Mouse (Mus musculus) left cerebral cortex, postnatal 25 days (tissue): Measurements from ENCODE around the gene Hmgcl. TPM values are rescaled to one million over a fixed set of nuclear protein-coding genes. Genes with fewer than 3 reads are reported as not detected.
A peak's percentile ranks its signal among the peaks of the same experiment; 100 is the strongest.

Experiments used
- DNase-seq, 2 experiments: peaks; one replicate each; pipeline ENCODE4 v3.0.0; 2022; ENCODE audit warnings: low spot score in 2 of 2, mixed read lengths in 1 of 2
- intact Hi-C: fragments of 180-260 bp; cut with DNase I; formaldehyde crosslinking; loops from one replicate; pipeline ENCODE4 v1.15.1; 2025
- total RNA-seq, 2 experiments: library from RNA; stranded (reverse); gene quantifications; 2 replicates each; pipeline ENCODE4 v1.2.3; 2021

The Hmgcl gene
- total RNA-seq, 2 experiments from 2014 or later: 29.5 TPM

DNA sequence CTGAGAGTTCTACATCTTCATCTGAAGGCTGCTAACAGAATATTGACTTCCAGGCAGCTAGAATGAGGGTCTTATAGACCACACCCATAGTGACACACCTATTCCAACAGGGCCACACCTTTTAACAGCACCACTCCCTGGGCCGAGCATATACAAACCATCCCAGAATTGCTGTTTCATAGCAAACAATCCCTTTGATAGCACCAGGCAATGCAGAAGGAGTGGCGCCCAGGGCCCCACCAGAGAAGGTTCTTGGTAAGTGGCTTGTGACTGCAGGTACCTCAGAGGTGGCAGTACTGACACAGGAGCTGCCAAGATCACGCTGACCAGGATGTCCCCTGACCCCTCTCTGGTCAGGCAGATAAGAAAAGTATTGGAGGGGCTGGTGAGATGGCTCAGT, 6.9 kb downstream of the Hmgcl start:
- no peak for DNase-seq
- intact Hi-C loops: no loop called here

DNA sequence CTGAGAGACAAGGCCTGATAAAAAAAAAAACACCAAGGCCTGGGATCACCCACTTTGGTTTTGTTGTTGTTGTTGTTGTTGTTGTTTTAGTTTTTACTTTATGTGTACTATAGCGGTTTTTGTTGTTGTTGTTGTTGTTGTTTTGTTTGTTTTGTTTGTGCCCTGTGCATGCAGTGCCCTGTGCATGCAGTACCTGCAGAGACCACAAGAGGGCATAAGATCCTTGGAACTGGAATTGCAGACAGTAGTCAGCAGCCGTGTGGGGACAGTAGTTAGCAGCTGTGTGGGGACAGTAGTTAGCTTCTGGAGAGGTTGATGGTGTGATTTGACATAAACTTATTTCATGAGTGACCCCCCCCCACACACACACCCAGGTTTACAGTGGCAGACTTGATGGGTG, 8.0 kb downstream of the Hmgcl start:
- intact Hi-C loops: no loop called here
- peak; percentile 64 to 67 for DNase-seq

DNA sequence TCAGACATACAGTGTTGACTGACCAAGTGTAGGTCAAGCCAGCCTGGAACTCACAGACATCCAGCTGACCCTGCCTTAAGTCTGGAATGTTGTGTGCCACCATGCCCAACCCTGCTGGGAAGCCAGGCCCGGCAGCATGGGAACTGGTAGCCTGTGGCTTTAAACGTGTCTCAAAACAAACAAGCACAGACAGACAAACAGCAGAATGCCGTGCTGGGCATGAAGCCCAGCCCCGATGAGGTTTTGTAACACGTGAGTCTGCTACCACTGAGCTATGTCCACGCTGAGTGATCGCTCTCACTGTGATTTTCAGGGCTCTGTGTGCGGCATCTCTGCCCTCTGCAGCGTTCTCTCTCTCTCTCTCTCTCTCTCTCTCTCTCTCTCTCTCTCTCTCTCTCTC, 9.6 kb downstream of the Hmgcl start:
- intact Hi-C loops: no loop called here
- DNase-seq: no peak

DNA sequence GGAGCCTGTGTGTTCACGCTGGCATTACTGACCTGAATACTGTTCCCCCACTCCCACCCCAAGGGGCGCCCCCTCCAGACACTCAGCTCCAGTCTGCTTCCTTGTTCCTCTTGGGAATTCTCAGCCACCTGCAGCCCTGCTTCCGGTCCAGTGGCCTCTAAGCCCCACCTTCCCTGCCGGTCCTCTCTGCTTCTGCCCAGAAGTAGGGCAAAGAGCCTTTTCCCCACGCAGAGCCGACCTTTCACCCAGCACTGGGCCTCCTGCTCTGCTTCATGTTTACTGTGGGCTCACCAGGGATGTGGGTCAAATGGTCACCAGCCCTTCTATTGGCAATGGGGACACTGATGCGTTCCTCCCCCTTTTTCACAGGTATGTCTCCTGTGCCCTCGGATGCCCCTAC, 12.1 kb downstream of the Hmgcl start:
- DNase-seq: no peak
- intact Hi-C loops: no loop called here

DNA sequence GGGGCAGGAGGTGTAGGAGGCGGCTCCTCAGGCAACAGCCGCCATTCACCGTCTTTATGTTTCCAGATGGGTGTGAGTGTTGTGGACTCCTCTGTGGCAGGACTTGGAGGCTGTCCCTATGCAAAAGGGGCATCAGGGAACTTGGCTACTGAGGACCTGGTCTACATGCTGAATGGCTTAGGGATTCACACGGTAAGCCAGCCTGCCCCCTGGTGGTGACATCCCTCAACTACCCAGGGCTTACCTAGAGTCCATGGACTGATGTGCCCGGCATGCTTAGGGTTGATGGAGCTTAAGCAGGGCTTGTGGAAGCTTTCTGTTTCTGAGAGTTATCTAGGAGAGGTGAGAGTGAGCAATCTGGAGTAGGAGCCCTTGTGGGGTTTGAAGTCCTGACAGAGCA, 14.5 kb downstream of the Hmgcl start:
- intact Hi-C loops: loop anchor here (2.0 kb wide), 1 partner anchor 70 kb away; no protein-coding TSS in a partner anchor
- peak; percentile 68 to 84 for DNase-seq

DNA sequence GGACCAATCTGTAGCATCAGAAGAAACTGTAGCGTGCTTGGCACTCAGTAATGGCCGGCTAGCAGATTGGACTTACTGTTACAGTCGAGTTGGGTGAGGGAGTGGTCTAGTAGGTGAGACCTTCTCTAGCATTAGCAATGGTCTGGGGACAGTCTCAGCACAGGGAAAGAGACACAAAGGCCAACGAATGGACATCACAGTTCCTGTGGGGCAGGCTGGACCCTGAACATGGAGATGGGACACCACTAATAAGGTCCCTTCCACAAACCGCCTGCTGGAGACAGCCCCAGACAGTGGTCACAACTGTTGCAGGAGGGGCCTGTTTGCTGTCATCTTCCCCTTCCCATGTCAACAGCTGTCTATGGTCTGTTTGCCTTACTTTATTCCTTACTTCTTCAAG, 15.5 kb downstream of the Hmgcl start:
- no peak for DNase-seq
- intact Hi-C loops: loop anchor here (2.0 kb wide), 1 partner anchor 71 kb away; no protein-coding TSS in a partner anchor

DNA sequence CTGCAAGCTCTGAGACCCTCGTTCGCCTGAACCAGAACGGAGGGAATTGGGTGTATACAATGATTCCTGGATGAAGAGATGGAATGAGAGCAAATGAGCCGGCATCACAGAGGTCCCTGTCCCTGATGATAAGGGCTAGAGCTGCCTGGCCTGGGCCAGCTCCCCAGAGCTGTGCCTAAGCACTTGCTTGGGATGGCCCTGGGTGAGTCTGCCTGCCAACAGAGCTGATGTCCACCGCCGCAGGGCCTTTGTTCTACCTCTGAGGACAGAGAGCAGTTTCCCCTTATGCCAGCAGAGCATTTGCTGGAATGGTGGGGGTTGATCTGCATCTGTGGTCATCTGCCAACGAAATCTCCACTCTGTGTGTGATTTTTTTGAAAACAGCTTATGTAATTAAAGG, 15.9 kb downstream of the Hmgcl start:
- intact Hi-C loops: no loop called here
- DNase-seq: no peak

DNA sequence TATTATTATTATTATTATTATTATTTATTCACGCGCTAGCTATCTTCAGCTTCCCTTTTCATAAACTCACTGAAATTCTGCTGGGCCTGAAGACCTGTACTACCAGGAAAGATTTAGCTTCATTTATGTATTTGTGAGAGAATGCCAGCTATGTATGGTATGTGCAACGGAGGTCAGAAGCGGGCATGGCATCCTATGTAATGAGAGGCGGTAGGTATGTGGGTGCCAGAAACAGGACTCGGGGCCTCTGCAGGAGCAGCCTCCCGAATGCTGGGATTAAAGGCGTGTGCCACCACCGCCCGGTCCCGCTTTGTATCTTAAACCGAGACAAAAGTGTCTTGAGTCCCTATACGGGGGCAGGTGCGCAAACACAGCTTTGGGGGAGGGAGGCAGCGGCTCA, 16.7 kb downstream of the Hmgcl start:
- no peak for DNase-seq
- intact Hi-C loops: loop anchor here (1.0 kb wide), 1 partner anchor 9 kb away; the partner anchor contains the start of gene Lypla2

DNA sequence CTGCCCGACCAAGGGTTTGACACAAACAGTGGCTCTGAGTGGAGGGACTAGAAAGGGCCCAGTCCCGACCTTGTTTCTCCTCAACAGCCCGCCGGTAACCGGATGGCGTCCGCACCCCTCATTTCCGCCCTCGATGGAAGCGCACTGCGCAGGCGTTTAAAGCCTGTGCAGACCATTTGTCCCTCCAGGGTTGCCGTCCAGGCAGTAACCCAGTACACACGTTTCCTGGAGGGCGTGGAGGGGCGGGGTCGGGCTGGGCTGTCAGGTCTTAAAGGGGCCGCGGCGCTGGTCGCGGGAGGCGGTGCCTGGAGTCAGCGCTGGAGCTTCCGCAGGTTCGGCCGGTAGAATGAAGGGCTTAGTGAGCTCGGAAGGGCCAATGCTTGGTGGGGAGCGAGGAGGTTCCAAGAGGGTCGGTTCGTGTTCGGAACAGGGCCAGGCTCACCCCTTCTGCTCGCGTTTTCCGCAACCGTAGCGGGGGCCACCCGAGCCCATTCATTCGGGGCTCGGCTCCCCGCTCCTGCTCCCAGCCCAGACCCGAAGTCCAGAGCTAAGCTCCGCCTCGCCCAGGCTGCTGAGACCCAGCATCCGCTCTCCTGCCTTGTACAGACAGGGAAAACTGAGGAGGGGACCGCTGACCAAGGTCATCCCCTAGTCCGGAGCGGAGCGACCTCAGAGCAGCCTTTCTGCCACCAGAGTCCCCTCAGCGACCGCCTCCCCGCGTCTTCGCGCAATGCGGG, 17.4 kb downstream of the Hmgcl start, which contains the start of gene Gale:
Gene Gale (plus strand): TSS at position 271 of the 737 bp plus-strand sequence.
- DNase-seq: peak; percentile 93 to 97
- intact Hi-C loops: loop anchor here (1.0 kb wide), 1 partner anchor 9 kb away; the partner anchor contains the start of gene Lypla2

DNA sequence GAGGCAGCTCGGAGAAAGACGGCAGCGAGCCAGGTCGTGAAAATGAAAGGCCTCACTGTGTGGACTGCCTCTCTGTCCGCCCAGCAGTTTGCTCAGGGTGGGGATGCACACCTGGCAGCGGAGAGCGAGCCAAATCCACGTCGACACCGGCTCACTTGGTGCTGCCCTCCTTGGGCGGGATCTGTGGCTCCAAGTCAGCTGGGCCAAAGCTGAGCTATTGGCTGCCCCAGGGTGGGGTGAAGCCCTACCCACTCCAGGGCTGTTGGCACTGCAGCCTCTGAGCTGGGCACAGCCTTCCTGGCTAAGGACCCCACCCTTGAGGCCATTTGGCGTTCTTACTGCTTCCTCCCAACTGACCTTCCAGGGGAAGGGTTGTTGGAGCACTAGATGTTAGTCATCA, 18.2 kb downstream of the Hmgcl start:
- intact Hi-C loops: no loop called here
- DNase-seq: peak in 1 of 2 experiments; percentile 65

DNA sequence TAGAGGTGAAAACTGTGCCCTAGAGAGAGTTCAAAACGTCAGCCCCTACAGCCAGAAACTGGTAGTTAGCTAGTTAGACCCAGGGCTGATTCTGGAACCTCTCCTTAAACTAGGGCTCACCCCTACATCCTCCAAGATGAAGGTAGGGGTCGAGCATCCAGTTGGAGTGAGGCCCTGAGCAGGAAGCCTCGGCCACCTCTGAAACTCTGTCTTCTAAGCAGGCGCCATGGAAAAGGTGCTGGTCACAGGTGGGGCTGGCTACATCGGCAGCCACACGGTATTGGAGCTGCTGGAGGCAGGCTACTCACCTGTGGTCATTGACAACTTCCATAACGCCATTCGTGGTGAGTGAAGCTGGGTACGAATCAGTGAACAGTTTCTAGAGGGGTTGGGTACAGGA, 18.9 kb downstream of the Hmgcl start:
- DNase-seq: no peak
- intact Hi-C loops: no loop called here

DNA sequence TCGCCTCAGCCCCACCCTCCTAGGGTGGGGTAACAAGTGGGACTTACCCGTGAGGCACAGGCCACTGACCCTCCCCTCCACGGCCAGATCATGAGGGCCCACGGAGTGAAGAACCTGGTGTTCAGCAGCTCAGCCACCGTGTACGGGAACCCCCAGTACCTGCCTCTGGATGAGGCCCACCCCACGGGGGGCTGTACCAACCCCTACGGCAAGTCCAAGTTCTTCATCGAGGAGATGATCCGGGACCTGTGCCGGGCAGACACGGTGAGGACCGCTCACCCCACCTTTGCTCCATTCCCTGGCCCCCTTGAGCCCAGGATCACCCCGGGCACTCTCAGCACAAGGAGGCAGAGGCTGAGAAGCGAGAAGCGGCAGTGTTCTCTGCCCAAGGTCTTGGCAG, 20.0 kb downstream of the Hmgcl start:
- intact Hi-C loops: no loop called here
- no peak for DNase-seq

DNA sequence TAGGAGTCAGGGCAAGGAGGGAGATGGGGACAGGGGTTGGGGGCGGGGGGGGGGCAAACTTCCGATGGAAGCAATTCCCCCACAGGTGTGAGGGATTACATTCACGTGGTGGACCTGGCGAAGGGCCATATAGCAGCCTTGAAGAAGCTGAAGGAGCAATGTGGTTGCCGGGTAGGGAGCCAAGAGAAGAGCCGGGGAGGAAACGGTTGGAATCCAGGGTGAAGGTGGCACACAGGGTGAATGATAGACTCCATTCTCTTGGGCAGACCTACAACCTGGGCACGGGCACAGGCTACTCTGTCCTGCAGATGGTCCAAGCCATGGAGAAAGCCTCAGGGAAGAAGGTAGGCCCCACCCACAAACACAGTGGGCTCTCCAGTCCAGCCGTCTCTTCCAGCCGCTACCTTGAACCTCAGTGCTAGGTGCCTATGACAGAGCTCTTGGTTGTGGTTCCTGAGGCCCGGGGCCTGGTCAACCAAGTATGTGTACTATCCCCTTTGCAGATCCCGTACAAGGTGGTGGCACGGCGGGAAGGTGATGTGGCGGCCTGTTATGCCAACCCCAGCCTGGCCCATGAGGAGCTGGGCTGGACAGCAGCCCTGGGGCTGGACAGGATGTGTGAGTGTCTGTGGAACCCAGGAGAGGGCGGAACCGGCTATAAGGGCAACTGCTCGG, 21.0 kb downstream of the Hmgcl start:
- intact Hi-C loops: no loop called here
- no peak for DNase-seq

DNA sequence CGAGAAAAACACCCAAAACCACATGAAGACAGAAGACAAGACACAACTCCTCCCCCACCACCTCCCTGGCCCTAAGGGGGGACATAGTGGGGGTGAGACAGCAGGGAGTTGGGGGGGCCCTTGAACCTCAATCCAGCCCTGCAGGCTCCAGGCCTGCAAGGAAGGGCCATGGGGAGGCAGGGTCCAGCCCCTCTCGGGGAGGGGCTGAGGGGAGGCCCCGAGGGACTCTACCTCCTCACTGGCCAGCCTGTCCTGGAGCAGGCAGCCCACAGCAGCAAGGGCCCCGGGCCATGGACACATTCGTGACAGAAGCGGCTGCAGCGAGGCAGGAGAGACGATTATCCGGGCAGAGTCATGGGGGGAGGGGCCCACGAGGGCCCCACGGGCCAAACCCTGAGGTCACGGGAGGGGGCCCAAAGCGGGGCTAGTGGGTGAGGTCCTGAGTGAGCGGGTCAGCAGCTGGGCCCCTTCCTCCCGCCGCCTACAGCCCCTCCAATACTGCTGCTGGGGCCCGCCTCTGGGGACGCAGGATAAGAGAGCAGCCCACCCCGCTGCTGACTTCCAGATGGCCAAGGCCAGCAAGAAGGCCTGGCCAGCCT, 22.1 kb downstream of the Hmgcl start:
- no peak for DNase-seq
- intact Hi-C loops: no loop called here

DNA sequence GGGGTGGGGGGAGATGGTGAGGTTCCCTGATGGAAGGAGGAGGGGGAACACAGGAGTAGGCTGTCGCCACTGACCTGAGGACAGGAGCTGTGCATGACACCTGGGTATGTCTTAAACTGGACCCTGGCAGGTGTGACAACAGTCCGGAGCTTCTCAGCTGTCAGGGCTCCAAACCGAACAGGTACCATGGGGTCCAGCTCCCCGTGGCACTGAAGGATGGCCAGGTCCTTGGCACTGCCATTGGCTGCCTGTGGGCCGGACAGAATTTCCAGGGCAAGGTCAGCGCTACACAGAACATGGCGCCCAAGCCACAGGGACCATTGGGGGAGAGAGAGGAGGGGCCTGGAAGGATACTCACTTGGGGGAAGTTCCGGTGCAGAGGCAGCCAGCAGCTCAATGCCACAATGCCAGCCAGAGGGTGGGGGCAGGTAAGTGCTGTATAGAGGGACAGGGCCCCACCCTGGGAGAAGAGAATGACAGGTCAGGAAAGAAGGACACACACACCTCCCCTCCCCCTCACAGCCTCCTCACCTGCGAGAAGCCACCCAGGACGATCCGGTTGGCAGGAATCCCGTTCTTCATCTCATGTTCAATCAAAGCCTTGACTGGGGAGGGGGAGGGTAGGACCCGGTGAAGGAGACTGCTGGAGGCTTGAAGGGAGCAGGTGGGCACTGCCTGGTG, 23.0 kb downstream of the Hmgcl start:
- intact Hi-C loops: no loop called here
- DNase-seq: no peak

DNA sequence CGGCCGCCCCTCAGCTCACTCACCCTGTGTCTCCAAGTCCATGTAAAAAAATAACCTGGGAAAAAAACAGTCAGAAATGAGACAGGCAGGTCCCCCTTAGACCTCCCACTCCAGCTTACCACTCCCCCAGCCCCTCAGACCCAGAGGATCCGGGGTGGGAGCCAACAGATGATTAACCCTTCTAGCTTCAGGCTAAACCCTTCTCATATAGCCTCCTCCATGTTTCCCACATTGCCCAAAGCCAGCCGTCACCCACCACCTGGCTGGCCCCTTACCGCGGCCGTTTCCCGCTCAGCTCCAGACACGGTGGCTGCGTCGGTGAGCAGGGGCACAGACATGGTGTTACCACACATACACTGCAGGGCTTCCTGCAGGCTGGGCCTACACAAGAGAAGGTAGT, 24.3 kb downstream of the Hmgcl start:
- intact Hi-C loops: no loop called here
- no peak for DNase-seq

DNA sequence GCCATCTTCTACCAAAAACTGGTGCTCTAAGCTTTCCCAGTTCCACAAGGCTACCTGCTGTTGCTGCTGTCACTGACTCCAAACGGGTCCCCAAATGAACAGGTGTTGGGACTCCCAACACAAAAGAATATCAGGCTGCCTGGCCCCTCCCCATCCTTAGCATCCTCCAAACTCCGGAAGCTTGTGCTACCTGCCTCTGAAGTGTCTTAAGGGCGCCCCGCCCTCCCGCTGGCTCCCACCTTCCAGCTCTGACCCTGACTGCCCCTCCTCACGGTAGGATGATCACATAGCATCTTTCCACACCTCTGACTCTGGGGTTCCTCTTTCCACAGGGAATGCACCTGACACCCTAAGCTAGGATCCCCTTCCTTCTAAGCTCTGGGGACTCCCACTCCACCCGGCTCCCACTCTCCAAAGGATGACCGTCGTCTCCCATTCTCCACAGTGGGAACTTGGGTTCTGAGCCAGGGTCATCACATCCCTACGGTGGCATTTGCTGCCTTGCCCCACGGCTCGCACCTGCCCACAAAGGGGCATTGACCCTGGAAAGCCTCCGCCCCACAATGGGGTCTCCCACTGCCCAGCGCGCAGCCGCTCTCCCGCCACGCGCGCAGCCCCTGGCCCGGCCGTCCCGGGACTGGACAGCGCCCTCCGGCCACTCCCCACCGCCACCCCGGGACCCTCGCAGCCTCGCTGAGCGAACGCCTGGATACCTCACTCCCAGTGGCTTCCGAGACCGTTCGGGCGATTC, 25.7 kb downstream of the Hmgcl start:
- intact Hi-C loops: loop anchor here (1.0 kb wide), 1 partner anchor 9 kb away; the partner anchor contains the start of gene Gale
- no peak for DNase-seq

DNA sequence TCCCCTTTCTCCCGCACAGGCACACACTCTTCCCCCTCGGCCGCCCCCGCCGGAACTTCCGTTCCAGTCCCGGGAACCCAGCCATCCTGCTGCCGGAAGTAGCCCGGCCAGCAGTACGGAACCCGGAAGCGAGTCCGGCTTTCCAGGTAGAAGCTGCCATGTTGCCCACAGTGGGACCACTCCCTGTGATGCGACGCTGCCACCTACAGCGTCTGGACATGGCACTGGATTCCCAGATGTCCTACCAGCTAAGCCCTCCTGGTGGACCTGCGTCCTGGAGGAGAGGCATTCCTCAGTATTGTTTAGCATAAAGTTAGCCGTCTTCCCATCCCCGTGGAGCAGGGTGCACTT, 26.3 kb downstream of the Hmgcl start, which contains the start of gene Lypla2:
Gene Lypla2 (minus strand): TSS at position 71 of the 351 bp plus-strand sequence.
- DNase-seq: peak; percentile 89 to 94
- intact Hi-C loops: loop anchor here (1.0 kb wide), 1 partner anchor 9 kb away; the partner anchor contains the start of gene Gale
